Mouse (Mus musculus) heart, embryonic 10.5 days (tissue): ENCODE data around the gene Gm10277. TPM values are rescaled to one million over a fixed set of nuclear protein-coding genes. Genes with fewer than 3 reads are reported as not detected.
"Not testable (repeated sequence)": the region's sequence is repeated elsewhere in the genome, so short reads cannot be mapped to it uniquely, and the experiment has no call there.

Source experiments
- DNase-seq: peaks from one replicate; pipeline ENCODE4 v3.0.0-alpha.2; 2017; ENCODE audit warnings: low spot score
- H3K27ac ChIP-seq: fragments of 300-500 bp; sonication (generic); 2 replicates; pipeline ENCODE4 v1.5.1; 2016; ENCODE audit warnings: mild to moderate bottlenecking
- H3K27me3 ChIP-seq: fragments of 300-500 bp; sonication (generic); 2 replicates; pipeline ENCODE4 v1.6.1; 2016; ENCODE audit warnings: mild to moderate bottlenecking; ENCODE audit not compliant: poor library complexity, insufficient read depth, severe bottlenecking
- H3K36me3 ChIP-seq: fragments of 300-500 bp; sonication (generic); 2 replicates; pipeline ENCODE4 v1.6.1; 2016; ENCODE audit warnings: mild to moderate bottlenecking, moderate library complexity
- H3K4me1 ChIP-seq: fragments of 300-500 bp; sonication (generic); 2 replicates; pipeline ENCODE4 v1.6.1; 2016; ENCODE audit warnings: mild to moderate bottlenecking
- H3K4me3 ChIP-seq: fragments of 300-500 bp; sonication (generic); 2 replicates; pipeline ENCODE4 v1.5.1; 2016; ENCODE audit warnings: mild to moderate bottlenecking, moderate library complexity
- H3K9me3 ChIP-seq: fragments of 300-500 bp; sonication (generic); 2 replicates; pipeline ENCODE4 v1.6.1; 2016; ENCODE audit warnings: mild to moderate bottlenecking, moderate library complexity
- WGBS: fragments of 180-500 bp; shearing (Covaris S2); methylation state at CpG from one replicate; pipeline ENCODE4 v1.1.7; 2016; 5-methylcytosine and 5-hydroxymethylcytosine counted together
- polyA plus RNA-seq: library from polyadenylated mRNA; unstranded; fragments of >200 nt; fragmentation: Nextera tagmentation; extraction: Ambion mirVana; gene quantifications from 2 replicates; pipeline ENCODE4 v1.2.1, GENCODE M21; 2016

Gene Gm10277
- polyA plus RNA-seq, 1 experiment from 2014 or later, result 1.6 TPM

DNA sequence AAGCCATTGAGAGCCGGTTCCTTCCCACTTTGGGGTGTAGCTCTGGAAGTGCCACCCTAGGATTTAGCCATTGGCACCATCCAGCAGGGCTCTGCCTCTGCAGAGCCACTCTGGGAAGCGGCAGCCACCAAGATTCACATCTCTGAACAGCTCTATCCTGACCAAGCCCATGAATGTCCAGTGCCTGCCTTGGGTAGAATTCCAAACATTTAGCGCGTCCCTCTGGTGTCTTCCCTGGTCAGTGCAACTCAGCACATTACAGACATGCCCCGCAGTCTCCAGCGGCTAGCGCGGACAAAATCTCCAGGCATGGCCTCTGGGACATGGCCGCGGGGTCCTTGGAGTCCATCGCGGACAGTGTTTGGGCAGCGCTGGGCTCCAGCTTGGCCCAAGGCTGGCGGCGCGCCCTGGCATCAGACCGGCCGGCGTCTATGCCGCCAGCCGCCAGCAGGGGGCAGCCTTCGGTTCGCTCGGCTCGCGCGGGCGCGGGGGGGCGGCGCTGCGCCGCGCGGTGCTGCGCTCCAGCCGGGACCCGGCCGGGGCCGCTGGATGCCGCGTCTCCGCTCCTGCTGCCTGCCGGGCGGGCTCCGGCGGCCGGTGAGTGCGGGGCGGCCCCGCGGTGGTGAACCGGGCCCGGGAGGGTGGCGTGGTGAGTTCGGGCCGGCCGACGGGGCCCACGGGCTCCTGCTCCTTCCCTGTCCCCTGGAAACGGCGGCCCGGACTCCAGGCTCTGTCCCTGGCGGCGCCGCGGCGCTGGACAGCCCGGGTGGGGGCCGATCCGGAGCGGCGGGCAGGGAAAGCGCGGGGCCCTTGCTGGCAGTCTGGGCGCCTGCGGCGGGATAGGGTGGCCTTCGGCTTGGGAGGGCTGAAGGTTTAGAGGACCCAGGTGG lies 24.5 kb downstream of the Gm10277 start, which contains the start of gene Myo18a:
Myo18a (plus strand) TSS at position 464 of the 890 bp plus-strand sequence.
- Histone ChIP-seq H3K4me1 (peaks cover 44% of the 10 kb centered on the region), H3K4me3 (peak within 1 kb of the TSS; percentile 96), H3K36me3 (no peaks in the 10 kb centered on the region), H3K27ac (peak within 1 kb of the TSS; percentile 93), H3K9me3 (no peaks in the 10 kb centered on the region), H3K27me3 (no peaks in the 10 kb centered on the region; the same call in 1 of the 2 replicates)
- WGBS, result 2% methylated on average over 75 of the region's 79 CpGs
- DNase-seq, result peak; percentile 87

DNA sequence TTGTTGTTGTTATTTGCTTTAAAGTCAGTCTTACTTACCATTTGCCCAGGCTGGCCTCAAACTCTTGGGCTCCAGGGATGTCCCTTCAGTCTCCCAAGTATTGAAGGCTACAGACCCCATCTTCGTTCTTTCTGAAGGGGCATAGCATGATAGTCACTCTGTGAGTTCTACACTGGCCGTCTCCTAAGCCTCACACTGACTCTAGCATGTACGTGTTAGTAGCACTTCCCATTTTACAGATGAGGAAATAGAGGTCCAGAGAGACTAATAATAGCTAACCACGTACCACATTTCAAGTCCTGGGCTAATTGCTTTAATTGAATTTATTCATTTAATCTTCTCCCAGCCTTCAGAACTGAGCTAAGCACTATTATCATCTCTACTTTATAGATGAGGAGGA lies 27.5 kb downstream of the Gm10277 start:
- H3K4me1 ChIP-seq, result peaks cover 20% of the 10 kb centered on the region
- DNase-seq, result no peak
- 84% methylated on average over 4 of the region's 4 CpGs for WGBS
- H3K27ac ChIP-seq, result no peak overlapping the region
- no peaks in the 10 kb centered on the region for H3K9me3 ChIP-seq
- H3K36me3 ChIP-seq, result no peaks in the 10 kb centered on the region
- no peaks in the 10 kb centered on the region; the same call in 1 of the 2 replicates for H3K27me3 ChIP-seq
- no peak overlapping the region for H3K4me3 ChIP-seq

DNA sequence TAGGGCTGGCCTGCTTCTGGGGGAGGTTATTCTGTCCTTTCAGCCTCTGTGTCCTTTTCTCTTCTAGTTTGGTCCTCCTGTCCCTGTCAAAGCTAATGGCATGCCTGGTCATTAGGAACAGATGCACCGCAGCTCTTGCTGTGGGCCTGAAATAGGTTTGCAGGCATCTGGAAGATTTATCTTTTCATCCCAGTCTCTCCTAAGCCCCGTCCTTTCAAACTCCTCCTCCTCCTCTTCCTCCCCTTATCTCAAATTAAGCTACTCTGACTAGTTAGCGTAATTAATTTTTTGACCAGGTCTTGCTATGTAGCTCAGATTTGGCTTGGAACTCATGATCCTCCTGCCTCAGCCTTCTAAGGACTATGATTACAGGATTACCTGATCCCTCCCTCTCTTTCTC lies 34.1 kb downstream of the Gm10277 start:
- Histone ChIP-seq H3K4me1 (peaks cover 2% of the 10 kb centered on the region), H3K27me3 (no peaks in the 10 kb centered on the region), H3K9me3 (no peaks in the 10 kb centered on the region), H3K36me3 (no peaks in the 10 kb centered on the region), H3K27ac (no peak overlapping the region), H3K4me3 (no peak overlapping the region)
- WGBS, result 60% methylated on average over 3 of the region's 3 CpGs
- no peak for DNase-seq

DNA sequence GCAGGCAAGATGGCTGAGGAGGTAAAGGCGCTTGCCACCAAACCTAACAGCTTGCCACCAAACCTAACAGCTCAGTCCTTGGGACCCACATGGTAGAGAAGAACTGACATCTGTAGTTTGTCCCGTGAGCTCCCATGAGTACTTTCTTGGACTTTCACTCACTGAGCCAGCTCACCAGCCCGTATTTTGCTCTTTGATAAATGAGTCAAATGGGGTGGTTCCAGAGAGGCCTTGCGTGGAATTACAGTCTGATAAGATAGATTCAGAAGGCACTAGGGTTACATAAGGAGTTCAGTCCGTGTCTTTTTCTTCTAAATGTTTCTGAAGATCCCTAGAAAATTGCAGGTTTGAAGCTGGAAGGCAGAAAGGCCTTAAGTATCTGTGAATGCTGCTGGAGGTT lies 35.0 kb downstream of the Gm10277 start:
- WGBS, result 66% methylated on average over 5 of the region's 5 CpGs
- peaks cover 2% of the 10 kb centered on the region; the same call in 1 of the 2 replicates for H3K4me1 ChIP-seq
- no peak overlapping the region for H3K4me3 ChIP-seq
- no peaks in the 10 kb centered on the region for H3K27me3 ChIP-seq
- H3K9me3 ChIP-seq, result no peaks in the 10 kb centered on the region
- no peak overlapping the region for H3K27ac ChIP-seq
- H3K36me3 ChIP-seq, result no peaks in the 10 kb centered on the region
- no peak for DNase-seq

DNA sequence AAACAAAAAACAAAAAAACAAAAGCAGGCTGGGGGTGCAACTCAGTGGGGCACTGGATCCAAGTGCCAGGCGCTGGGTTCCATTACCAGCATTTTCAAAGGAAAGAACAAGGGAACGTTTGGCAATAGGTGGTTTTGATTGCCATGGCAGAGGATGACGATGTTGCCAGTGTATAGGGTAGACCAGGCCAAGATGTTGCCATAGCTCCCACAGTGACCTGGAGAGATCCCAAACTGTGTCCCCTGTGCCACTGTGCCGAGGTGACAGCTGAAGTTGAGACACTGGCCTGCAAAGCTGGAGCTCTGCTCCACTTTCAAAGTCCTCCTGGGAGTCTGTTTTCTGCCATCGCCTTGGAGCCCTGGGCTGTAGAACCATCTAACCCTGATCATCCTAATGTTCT lies 38.6 kb downstream of the Gm10277 start:
- no peaks in the 10 kb centered on the region for H3K27me3 ChIP-seq
- H3K9me3 ChIP-seq, result no peaks in the 10 kb centered on the region
- no peak overlapping the region for H3K4me3 ChIP-seq
- H3K36me3 ChIP-seq, result no peaks in the 10 kb centered on the region
- DNase-seq, result no peak
- no peaks in the 10 kb centered on the region for H3K4me1 ChIP-seq
- 79% methylated on average over 5 of the region's 5 CpGs for WGBS
- no peak overlapping the region for H3K27ac ChIP-seq

DNA sequence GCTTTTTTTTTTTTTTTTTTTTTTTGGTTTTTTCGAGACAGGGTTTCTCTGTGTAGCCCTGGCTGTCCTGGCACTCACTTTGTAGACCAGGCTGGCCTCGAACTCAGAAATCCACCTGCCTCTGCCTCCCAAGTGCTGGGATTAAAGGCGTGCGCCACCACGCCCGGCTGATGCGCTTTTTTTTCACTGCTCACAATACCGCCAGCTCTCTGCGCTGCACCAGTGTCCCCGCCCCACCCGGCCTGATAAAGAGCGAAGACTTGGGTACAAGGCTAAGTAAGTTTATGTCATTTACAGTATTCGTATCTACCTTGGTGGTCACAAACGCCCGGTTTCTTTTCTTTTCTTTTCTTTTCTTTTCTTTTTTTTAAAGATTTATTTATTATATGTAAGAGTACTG lies 40.4 kb downstream of the Gm10277 start:
- not testable (repeated sequence) for H3K4me3 ChIP-seq, H3K27ac ChIP-seq, H3K27me3 ChIP-seq, H3K4me1 ChIP-seq, H3K36me3 ChIP-seq, DNase-seq, H3K9me3 ChIP-seq
- 89% methylated on average over 14 of the region's 15 CpGs for WGBS

DNA sequence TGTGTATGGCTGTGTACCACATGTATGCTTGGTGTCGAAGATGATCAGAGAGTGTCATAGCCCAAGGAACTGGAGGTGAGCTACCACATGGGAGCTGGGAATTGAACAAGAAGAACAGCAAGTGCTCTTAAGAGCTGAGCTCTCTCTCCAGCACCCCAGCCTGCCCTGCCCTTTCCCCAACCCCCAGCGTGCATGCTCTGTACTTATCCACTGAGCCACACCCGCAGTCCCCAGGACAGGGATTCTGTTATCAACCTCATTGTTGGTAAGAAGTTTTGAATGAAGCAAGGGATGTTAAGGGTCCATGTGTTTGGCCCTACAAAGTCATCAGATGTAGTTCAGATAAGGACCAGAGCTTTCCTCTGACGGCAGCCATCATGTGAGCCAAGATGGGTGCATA lies 40.9 kb downstream of the Gm10277 start:
- 76% methylated on average over 4 of the region's 4 CpGs for WGBS
- no peak overlapping the region for H3K4me3 ChIP-seq

DNA sequence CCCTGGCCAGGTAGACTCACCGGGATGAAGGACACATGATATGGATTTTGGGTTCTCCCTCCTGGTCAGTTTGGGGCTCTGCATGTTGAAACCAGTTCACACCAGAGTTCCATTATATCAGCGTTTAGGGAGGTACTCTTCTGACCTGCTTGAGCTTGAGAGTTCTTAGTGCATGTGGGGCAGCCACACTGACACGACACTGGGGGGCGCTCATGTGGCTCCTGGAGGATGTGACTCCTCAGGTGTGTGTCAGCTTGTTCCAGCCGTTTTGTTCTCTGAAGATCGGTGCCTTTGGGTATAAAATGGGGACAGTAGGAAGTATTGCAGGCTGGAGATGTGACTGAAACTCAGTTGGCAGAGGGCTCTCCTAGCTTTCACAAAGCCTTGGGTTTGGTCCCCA lies 43.6 kb downstream of the Gm10277 start:
- Histone ChIP-seq H3K36me3 (no peaks in the 10 kb centered on the region), H3K4me3 (no peak overlapping the region), H3K27ac (no peak overlapping the region), H3K4me1 (no peaks in the 10 kb centered on the region), H3K9me3 (no peaks in the 10 kb centered on the region), H3K27me3 (no peaks in the 10 kb centered on the region)
- no peak for DNase-seq
- WGBS, result 29% methylated on average over 6 of the region's 6 CpGs

More for the DNA sequence above, 40.9 kb downstream of the Gm10277 start:
- no peaks in the 10 kb centered on the region for H3K36me3 ChIP-seq
- no peaks in the 10 kb centered on the region for H3K9me3 ChIP-seq
- no peak overlapping the region for H3K27ac ChIP-seq
- H3K4me1 ChIP-seq, result no peaks in the 10 kb centered on the region
- no peaks in the 10 kb centered on the region for H3K27me3 ChIP-seq
- no peak for DNase-seq

DNA sequence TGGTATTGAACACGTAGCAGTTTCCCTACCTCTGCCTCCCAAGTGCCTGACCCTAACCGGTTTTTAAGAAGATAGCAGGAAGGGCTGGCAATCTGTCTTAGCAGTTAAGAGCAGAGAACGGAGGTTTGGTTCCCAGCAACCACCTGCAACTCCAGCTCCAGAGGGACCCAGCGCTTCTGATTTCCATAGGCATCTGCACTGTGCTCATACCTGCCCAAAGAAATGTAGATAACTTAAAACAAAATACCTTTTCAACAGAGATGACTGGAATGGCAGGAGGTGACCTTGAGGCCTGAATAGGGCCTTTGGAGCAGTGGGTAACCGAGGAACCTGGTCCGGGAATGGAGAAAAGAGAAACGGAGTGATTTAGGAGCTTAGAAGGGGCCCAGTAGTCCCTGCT lies 49.0 kb downstream of the Gm10277 start:
- H3K36me3 ChIP-seq, result no peaks in the 10 kb centered on the region
- H3K27ac ChIP-seq, result no peak overlapping the region
- H3K4me1 ChIP-seq, result 0 out of 2 replicates have a peak, but pooled peaks cover 3% of the 10 kb centered on the region
- no peak overlapping the region for H3K4me3 ChIP-seq
- DNase-seq, result peak; percentile 46
- H3K9me3 ChIP-seq, result no peaks in the 10 kb centered on the region
- WGBS, result 55% methylated on average over 7 of the region's 7 CpGs
- H3K27me3 ChIP-seq, result no peaks in the 10 kb centered on the region

DNA sequence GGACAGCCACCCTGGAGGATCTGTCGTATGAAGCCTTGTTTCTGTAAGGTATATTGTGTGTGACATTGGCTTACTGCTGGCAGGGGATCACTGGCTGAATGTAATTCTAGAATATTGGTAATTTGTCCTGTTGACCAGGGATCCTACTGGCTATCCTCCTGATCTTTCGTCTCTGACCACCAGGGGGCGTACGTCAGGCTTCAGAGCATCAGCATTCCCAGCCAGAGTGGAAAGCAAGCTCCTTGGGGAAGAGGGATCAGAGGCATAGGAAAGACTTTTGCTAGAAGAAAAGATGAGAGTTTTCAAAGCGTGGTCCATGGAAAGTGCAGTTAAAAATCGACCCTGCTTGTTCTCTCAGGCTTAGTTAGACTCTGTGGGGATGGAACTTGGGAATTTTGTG lies 50.3 kb downstream of the Gm10277 start:
- WGBS, result 2% methylated on average over 6 of the region's 6 CpGs
- 0 out of 2 replicates have a peak, but pooled peaks cover 3% of the 10 kb centered on the region for H3K4me1 ChIP-seq
- no peaks in the 10 kb centered on the region for H3K36me3 ChIP-seq
- H3K27me3 ChIP-seq, result no peaks in the 10 kb centered on the region
- peak; percentile 89 for DNase-seq
- no peak overlapping the region for H3K27ac ChIP-seq
- no peaks in the 10 kb centered on the region for H3K9me3 ChIP-seq
- H3K4me3 ChIP-seq, result no peak overlapping the region

Other genes starting within 250 kb of the Gm10277 start
- 10.9 and 12.8 TPM in 2 replicates for gene Taok1, start 179.9 kb downstream of the Gm10277 start, polyA plus RNA-seq
- gene Nufip2, start 101.6 kb downstream of the Gm10277 start, polyA plus RNA-seq, result 3.9 TPM in 2 replicates
- gene Cryba1, start 62.5 kb downstream of the Gm10277 start, polyA plus RNA-seq, result 0.18 TPM in 1 of 2 replicates, not detected in the other
- gene Myo18a, start 24.5 kb downstream of the Gm10277 start, polyA plus RNA-seq, result 95.5 and 153 TPM in 2 replicates
- 2.0 and 3.0 TPM in 2 replicates for gene Pipox, start 106.3 kb upstream of the Gm10277 start, polyA plus RNA-seq
- gene Sez6, start 143.1 kb upstream of the Gm10277 start, polyA plus RNA-seq, result 0.05 and 0.30 TPM in 2 replicates
- 13.2 and 20.0 TPM in 2 replicates for gene Phf12, start 195.0 kb upstream of the Gm10277 start, polyA plus RNA-seq
- gene Dhrs13, start 244.5 kb upstream of the Gm10277 start, polyA plus RNA-seq, result 14.6 and 16.5 TPM in 2 replicates